Mouse (Mus musculus): Measurements from ENCODE around the gene Yeats2. TPM values are rescaled to one million over a fixed set of nuclear protein-coding genes. Genes with fewer than 3 reads are reported as not detected.
A peak's percentile ranks its signal among the peaks of the same experiment; 100 is the strongest.
"Not testable (repeated sequence)": the region's sequence is repeated elsewhere in the genome, so short reads cannot be mapped to it uniquely, and the experiment has no call there.

The Yeats2 gene
- 1 to 10 TPM; 5.7 to 6.9 TPM for total RNA-seq (2021)
- long read RNA-seq, experiment 1, full-length matches to known transcripts: 3 of 8 reads
- long read RNA-seq, experiment 1, partial matches to known transcripts: 2 of 8 reads
- long read RNA-seq, experiment 1, other reads (novel, unspliced or antisense): 3 of 8 reads
- long read RNA-seq, experiment 2, partial matches to known transcripts: 3 of 4 reads
- long read RNA-seq, experiment 2, other reads (novel, unspliced or antisense): 1 of 4 reads

DNA sequence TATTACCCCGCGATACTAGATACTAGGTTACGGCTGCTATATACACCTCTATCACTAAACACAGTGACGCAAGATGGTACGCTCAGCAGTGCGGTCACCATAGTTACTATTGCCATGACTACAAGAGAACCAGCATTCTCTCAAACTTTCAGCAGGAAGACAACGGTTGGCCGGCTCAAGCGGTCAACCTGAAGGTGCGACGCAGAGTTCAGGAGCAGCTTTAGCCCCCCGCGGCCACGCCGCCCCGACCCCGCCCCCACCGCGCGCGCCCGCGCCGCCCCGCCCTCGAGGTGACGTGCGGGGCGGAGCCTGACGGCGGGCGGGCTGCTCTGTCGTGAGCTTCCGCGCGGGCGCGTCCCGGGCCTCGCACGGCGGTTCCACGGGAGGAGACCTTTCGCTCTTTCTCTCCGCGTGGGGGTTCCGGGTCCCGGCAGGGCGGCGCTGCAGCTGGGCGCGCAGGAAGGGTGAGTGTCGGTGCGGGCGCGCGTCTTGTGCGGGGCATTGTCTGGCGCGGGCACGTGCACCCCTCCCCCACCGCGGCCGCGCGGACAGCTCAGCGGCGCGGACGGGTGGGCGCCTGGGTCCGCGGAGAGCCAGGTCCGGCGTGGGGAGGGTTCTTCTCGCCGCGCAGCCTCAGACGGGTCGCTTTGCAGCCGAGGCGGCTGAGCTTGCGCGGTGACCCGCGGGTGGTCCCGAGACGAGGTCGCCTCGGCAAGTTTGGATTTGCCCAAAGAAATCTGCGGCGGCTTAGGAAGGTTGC is at the start of gene Yeats2:
Gene Yeats2, plus strand, starts transcription at position 292 of the 760 bp plus-strand sequence.
- peak within 1 kb of the TSS; percentile 88 for H3K4me3 ChIP-seq
- TF ChIP-seq CTCF (IDR thresholded peaks at IDR 0.05): no peak; the same call in 1 of the 2 replicates
- intact Hi-C loops (cut with DNase I): loop anchor here (5.0 kb wide), 1 partner anchor 44 kb away; the partner anchor contains the start of gene Klhl24

GRCm38 (mm10) chr16:20095966-20096365 is 44.9 kb upstream of the Yeats2 start:
- peak; percentile 58 for TF ChIP-seq CTCF (IDR thresholded peaks at IDR 0.05)
- DNase-seq: no peak

More for the DNA sequence above, at the start of gene Yeats2:
- DNase-seq: peak; percentile 87
- peak within 1 kb of the TSS; percentile 97 for H3K27ac ChIP-seq

DNA sequence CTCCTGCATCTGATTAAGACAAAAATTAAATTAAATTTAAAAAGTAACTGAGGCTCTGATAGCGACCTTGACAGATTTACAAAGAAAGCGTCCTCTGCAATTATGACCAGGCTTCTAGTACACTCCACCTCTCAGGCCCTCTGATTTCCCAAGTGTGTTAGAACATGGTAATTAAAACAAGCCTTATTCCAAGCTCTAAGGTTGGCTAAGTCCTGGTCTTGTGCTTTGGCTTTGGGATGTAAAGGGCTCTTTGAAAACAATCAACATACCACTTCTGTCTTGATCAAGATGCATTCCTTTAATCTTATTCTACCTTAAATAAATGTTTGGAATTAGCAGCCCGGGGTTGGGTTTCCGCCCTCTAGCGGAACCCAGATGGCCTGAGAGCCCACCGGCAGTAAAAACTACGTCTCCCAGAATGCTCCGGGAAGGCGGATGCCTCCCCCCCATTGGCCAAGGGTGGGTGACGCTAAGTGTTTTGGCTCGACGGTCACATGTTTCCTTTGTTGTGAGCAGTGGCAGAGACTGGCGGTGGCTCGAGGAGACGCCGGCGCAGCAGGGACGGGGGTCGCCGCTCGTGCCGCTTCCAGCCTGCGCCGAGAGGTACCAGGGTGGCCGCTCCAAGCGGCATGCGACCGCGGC is 43.7 kb upstream of the Yeats2 start, which contains the start of gene Klhl24:
Gene Klhl24, plus strand, starts transcription at position 474 of the 642 bp plus-strand sequence.
- DNase-seq: peak; percentile 94
- peak; percentile 88 for TF ChIP-seq CTCF (IDR thresholded peaks at IDR 0.05)
- intact Hi-C loops (cut with DNase I): loop anchor here (5.0 to 10.0 kb wide), 2 partner anchors 45 to 192 kb away; partner anchors contain the start of gene Yeats2
- H3K27ac ChIP-seq: peak within 1 kb of the TSS; percentile 100
- H3K4me3 ChIP-seq: peak within 1 kb of the TSS; percentile 81

More at GRCm38 (mm10) chr16:20095966-20096365, 44.9 kb upstream of the Yeats2 start:
- H3K27ac ChIP-seq: no peak overlapping the region
- intact Hi-C loops (cut with DNase I): loop anchor here (5.0 to 10.0 kb wide), 2 partner anchors 46 to 191 kb away; partner anchors contain the start of gene Yeats2
- no peak overlapping the region for H3K4me3 ChIP-seq

DNA sequence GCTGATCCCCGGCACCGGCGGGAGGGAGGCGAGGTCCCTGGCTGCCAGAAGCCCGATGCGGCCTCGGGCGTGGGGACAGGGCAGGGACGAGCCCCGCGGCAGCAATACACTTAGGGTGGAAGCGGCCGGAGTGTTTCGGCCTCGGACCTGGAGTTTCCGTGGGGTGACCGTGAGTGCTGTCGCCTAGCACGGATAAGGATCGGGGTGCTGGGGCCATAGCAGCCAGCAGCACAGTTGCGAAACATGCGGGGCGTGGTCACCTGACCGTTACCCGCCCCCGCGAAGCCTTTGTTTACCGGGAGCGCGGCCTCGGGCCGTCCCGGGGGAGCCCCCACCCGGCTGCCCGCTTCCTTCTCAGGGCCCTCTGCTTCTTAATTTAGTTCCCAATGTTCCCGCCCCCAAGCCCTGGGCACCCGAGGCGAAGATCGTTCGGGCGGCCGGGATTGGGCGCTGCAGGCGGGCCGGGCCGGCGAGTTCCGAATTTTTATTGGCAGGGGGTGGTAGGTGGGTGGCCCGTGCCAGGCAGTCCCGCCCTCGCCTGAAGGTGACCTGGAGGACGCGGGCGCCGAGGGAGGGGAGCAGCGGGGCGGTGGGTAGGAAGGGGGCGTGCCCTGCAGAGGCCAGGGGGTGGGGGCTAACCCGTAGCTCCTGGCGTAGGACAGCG is 43.0 kb upstream of the Yeats2 start:
- no peak for TF ChIP-seq CTCF (IDR thresholded peaks at IDR 0.05)
- H3K27ac ChIP-seq: peak overlapping the region; percentile 100
- intact Hi-C loops (cut with DNase I): loop anchor here (5.0 to 10.0 kb wide), 2 partner anchors 44 to 193 kb away; partner anchors contain the start of gene Yeats2
- H3K4me3 ChIP-seq: peak overlapping the region; percentile 81
- peak; percentile 98 for DNase-seq

DNA sequence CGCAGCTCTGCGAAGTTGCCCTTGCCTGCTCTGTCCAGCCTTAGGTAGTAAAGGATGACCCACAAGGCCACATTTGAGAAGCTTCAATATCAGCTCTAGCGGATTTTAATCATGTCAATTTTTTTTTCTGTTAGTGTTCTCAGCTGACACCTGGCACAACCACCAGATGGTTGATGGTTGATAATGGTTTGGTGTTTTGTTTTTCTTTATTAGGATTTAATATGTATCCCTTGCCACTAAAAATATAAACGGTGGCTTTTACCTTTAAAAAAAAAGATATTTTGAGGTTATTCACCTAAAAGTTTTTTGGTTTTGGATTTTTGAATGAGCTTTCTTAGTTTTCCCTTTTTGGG is 42.5 kb upstream of the Yeats2 start:
- TF ChIP-seq CTCF (IDR thresholded peaks at IDR 0.05): no peak
- DNase-seq: no peak
- intact Hi-C loops (cut with DNase I): loop anchor here (5.0 to 10.0 kb wide), 2 partner anchors 44 to 194 kb away; partner anchors contain the start of gene Yeats2
- Histone ChIP-seq H3K27ac (peak overlapping the region; percentile 100), H3K4me3 (peak overlapping the region; percentile 81)

DNA sequence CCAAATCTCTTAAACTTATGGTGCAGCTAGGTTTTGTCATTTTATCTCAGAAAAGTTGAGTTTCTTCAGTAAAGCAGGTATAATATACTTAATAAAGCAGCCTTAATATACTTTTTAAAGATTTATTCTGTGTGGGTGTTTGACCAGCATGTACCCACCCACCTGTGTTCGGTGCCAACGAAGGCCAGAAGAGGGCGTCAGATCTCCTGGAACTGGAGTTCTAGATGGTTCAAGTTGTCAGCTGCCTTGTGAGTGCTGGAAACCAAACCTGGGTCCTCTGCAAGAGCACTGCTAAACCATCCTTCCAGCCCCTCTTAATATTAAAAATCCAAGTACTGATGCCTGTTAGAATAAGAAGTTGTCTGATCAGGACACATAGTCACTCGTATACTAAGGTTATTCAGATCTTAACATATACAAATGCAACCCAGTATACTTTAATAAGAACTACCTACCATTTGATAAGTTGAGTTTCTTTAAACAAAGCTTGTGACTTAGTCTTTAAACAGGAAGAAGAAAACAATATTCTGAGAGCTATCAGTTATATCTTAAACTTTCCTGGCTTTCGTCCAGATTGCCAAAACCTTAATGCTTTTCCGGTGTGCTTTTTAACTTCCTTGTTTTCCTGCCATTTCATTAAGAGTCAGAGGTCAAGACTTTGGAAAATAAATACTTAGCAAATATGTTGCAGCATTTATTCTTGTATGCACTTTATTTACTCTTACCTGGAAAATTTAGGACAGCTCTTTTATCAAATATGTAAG is 41.8 kb upstream of the Yeats2 start:
- Histone ChIP-seq H3K4me3 (peak overlapping the region; percentile 81), H3K27ac (peak overlapping the region; percentile 100)
- intact Hi-C loops (cut with DNase I): loop anchor here (5.0 to 10.0 kb wide), 2 partner anchors 43 to 194 kb away; partner anchors contain the start of gene Yeats2
- DNase-seq: no peak
- no peak for TF ChIP-seq CTCF (IDR thresholded peaks at IDR 0.05)

DNA sequence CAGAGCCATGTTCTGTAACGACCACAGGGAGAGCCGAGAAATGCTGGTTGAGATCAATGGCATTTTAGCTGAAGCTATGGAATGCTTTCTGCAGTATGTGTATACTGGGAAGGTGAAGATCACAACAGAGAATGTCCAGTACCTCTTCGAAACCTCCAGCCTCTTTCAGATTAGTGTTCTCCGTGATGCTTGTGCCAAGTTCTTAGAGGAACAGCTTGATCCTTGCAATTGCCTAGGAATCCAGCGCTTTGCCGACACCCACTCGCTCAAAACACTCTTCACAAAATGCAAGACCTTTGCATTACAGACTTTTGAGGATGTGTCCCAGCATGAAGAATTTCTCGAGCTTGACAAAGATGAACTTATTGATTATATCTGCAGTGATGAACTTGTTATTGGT is 33.9 kb upstream of the Yeats2 start:
- intact Hi-C loops (cut with DNase I): no loop called here
- Histone ChIP-seq H3K27ac (no peak overlapping the region), H3K4me3 (no peak overlapping the region)
- TF ChIP-seq CTCF (IDR thresholded peaks at IDR 0.05): no peak
- no peak for DNase-seq

GRCm38 (mm10) chr16:20108961-20109360 is 31.9 kb upstream of the Yeats2 start:
- peak; percentile 25; the same call in 1 of the 2 replicates for TF ChIP-seq CTCF (IDR thresholded peaks at IDR 0.05)
- Histone ChIP-seq H3K27ac (no peak overlapping the region), H3K4me3 (no peak overlapping the region)
- no peak for DNase-seq
- intact Hi-C loops (cut with DNase I): no loop called here

- DNase-seq: peak; percentile 61
- H3K27ac ChIP-seq: no peak overlapping the region
- TF ChIP-seq CTCF (IDR thresholded peaks at IDR 0.05): no peak
- peak overlapping the region; percentile 16 for H3K4me3 ChIP-seq
- intact Hi-C loops (cut with DNase I): no loop called here
Observed at GRCm38 (mm10) chr16:20112649-20113048, 28.2 kb upstream of the Yeats2 start.

- no peak for TF ChIP-seq CTCF (IDR thresholded peaks at IDR 0.05)
- Histone ChIP-seq H3K4me3 (no peak overlapping the region), H3K27ac (peak overlapping the region; percentile 56)
- DNase-seq: no peak
- intact Hi-C loops (cut with DNase I): no loop called here
Observed at GRCm38 (mm10) chr16:20116069-20116468, 24.8 kb upstream of the Yeats2 start.

DNA sequence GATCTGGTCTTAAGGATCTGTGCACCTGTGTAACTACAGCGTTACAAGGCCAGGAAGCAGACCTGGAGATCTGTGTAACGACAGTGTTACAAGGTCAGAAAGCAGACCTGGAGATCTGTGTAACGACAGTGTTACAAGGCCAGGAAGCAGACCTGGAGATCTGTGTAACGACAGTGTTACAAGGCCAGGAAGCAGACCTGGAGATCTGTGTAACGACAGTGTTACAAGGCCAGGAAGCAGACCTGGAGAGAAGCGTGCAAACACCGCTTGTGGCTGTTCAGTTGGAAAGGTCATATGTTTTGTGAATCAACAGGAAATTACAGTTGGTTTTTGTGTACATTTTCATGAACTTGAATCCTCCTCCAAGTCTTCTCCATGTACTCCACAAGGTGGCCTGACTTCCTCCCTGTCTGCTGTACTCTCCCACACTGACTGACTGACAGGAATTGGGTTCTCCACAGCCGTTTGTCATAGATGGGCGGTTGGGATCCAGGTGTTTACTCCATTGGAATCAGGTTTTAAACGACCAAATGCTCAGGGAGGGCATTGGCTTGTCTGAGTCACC is 14.5 kb upstream of the Yeats2 start:
- intact Hi-C loops (cut with DNase I); DNase-seq; H3K27ac ChIP-seq; H3K4me3 ChIP-seq: not testable (repeated sequence)

Measured in gastrocnemius, adult 2 months (tissue).